Mouse (Mus musculus) ES-E14 (cell line): ENCODE results near the gene Aldh3b3. TPM values are rescaled to one million over a fixed set of nuclear protein-coding genes. Genes with fewer than 3 reads are reported as not detected.

Experiments used
- DNase-seq: peaks from one replicate; pipeline ENCODE4 v3.0.0-alpha.2; 2013; ENCODE audit warnings: low read depth, low spot score
- H3K27ac ChIP-seq: 2 replicates; pipeline ENCODE4 v1.5.1; 2012; ENCODE audit warnings: low read depth, mild to moderate bottlenecking, low read length, moderate library complexity, mixed read lengths; ENCODE audit not compliant: poor library complexity, insufficient read depth, severe bottlenecking
- H3K36me3 ChIP-seq: 2 replicates; pipeline ENCODE4 v1.6.1; 2012; ENCODE audit warnings: mild to moderate bottlenecking, low read length, moderate library complexity, mixed read lengths; ENCODE audit not compliant: control insufficient read depth, poor library complexity, insufficient read depth, severe bottlenecking
- H3K4me1 ChIP-seq, 2 experiments: fragments of 150-350 bp in 1 of 2; sonication (generic) in 1 of 2; 2 replicates each; pipeline ENCODE4 v1.6.1; 2012; ENCODE audit warnings: low read length in 2 of 2, mild to moderate bottlenecking in 1 of 2, mixed read lengths in 1 of 2; ENCODE audit not compliant: control insufficient read depth in 2 of 2, insufficient read depth in 2 of 2, poor library complexity in 1 of 2
- H3K4me3 ChIP-seq, 2 experiments: fragments of 150-350 bp in 1 of 2; sonication (generic) in 1 of 2; 2 replicates each; pipeline ENCODE4 v1.5.1; 2012; ENCODE audit warnings: low read length in 2 of 2, low read depth in 1 of 2, mild to moderate bottlenecking in 1 of 2, mixed read lengths in 1 of 2; ENCODE audit not compliant: insufficient read depth in 1 of 2, poor library complexity in 1 of 2, severe bottlenecking in 1 of 2
- H3K9ac ChIP-seq: 2 replicates; pipeline ENCODE4 v1.6.1; 2012; ENCODE audit warnings: low read depth, mild to moderate bottlenecking, low read length, mixed read lengths; ENCODE audit not compliant: poor library complexity, insufficient read depth, severe bottlenecking
- H3K9me3 ChIP-seq: fragments of 150-350 bp; sonication (generic); 2 replicates; pipeline ENCODE4 v1.6.1; 2012; ENCODE audit warnings: low read depth, mild to moderate bottlenecking, low read length; ENCODE audit not compliant: control insufficient read depth, insufficient read depth
- CHD2 ChIP-seq: IDR thresholded peaks from 2 replicates; pipeline ENCODE4 v1.6.1; 2014; ENCODE audit warnings: mild to moderate bottlenecking, low read depth, low read length, inconsistent platforms
- HCFC1 ChIP-seq: IDR thresholded peaks from 2 replicates; pipeline ENCODE4 v1.6.1; 2012; ENCODE audit warnings: low read length, inconsistent platforms, borderline replicate concordance; ENCODE audit not compliant: insufficient read depth
- MAFK ChIP-seq: IDR thresholded peaks from 2 replicates; pipeline ENCODE4 v1.6.1; 2014; ENCODE audit warnings: mild to moderate bottlenecking, low read depth, low read length, inconsistent platforms; ENCODE audit not compliant: insufficient read depth
- ZC3H11A ChIP-seq: IDR thresholded peaks from 2 replicates; pipeline ENCODE4 v1.6.1; 2012; ENCODE audit warnings: low read depth, mild to moderate bottlenecking, inconsistent platforms, low read length, borderline replicate concordance
- ZNF384 ChIP-seq: IDR thresholded peaks from 2 replicates; pipeline ENCODE4 v1.6.1; 2012; ENCODE audit warnings: low read depth, low read length, inconsistent platforms
- in situ Hi-C, 2 experiments: fragments of 600-800 bp; cut with MboI; formaldehyde crosslinking; loops; one replicate each; pipeline ENCODE4 v1.15.1; 2025; ENCODE audit warnings: low sequenced_read_pairs in 2 of 2, inconsistent platforms in 1 of 2; ENCODE audit not compliant: unreplicated experiment in 2 of 2
- total RNA-seq: library from RNA; depleted of rRNA; stranded (reverse); fragments of 300-350 nt; gene quantifications from 2 replicates; pipeline ENCODE4 v1.2.3, GENCODE M21; 2012

Gene Aldh3b3
- total RNA-seq, 1 experiment: not detected

- Histone ChIP-seq H3K4me1 (peaks cover 0 to 14% of the 10 kb centered on the region in 2 experiments; a peak in 2 of 4 replicates), H3K36me3 (peaks cover 40% of the 10 kb centered on the region), H3K9ac (no peak overlapping the region), H3K27ac (no peak overlapping the region), H3K4me3 (no peak overlapping the region), H3K9me3 (no peaks in the 10 kb centered on the region)
- TF ChIP-seq CHD2: no peak
- no peak for TF ChIP-seq ZC3H11A
- TF ChIP-seq ZNF384: no peak
- no peak for TF ChIP-seq MAFK
- no peak for TF ChIP-seq HCFC1
- in situ Hi-C loops: no loop called here
- no peak for DNase-seq
Observed at GRCm38 (mm10) chr19:4005971-4006370, 47.5 kb downstream of the Aldh3b3 start.

- no peak for DNase-seq
- in situ Hi-C loops: no loop called here
- H3K4me3 ChIP-seq: no peak overlapping the region
- H3K9ac ChIP-seq: no peak overlapping the region
- no peak overlapping the region for H3K27ac ChIP-seq
- no peak for TF ChIP-seq ZC3H11A
- H3K36me3 ChIP-seq: peaks cover 39% of the 10 kb centered on the region
- peaks cover 0 to 11% of the 10 kb centered on the region in 2 experiments; a peak in 1 of 4 replicates for H3K4me1 ChIP-seq
- no peaks in the 10 kb centered on the region for H3K9me3 ChIP-seq
Observed at GRCm38 (mm10) chr19:4011086-4011485, 52.6 kb downstream of the Aldh3b3 start.

GRCm38 (mm10) chr19:4012432-4013022 is 54.1 kb downstream of the Aldh3b3 start, which contains the start of gene Ndufv1:
Gene Ndufv1 (minus strand): TSS chr19:4012806.
- no peaks in the 10 kb centered on the region for H3K9me3 ChIP-seq
- peak; percentile 99 for DNase-seq
- in situ Hi-C loops: no loop called here
- peaks cover 0 to 13% of the 10 kb centered on the region in 2 experiments; a peak in 1 of 4 replicates for H3K4me1 ChIP-seq
- H3K9ac ChIP-seq: peak within 1 kb of the TSS; percentile 92
- TF ChIP-seq CHD2 (peak; percentile 20; the same call in 1 of the 2 replicates), ZNF384 (no peak), HCFC1 (peak; percentile 99), MAFK (no peak), ZC3H11A (peak; percentile 62)
- peak within 1 kb of the TSS; percentile 90 to 98 for H3K4me3 ChIP-seq
- peak within 1 kb of the TSS; percentile 20; the same call in 1 of the 2 replicates for H3K27ac ChIP-seq
- peaks cover 28% of the 10 kb centered on the region for H3K36me3 ChIP-seq

GRCm38 (mm10) chr19:4013066-4013465 is 54.6 kb downstream of the Aldh3b3 start:
- Histone ChIP-seq H3K27ac (no peak overlapping the region), H3K36me3 (peaks cover 23% of the 10 kb centered on the region), H3K4me3 (peak overlapping the region; percentile 58 to 69), H3K9me3 (no peaks in the 10 kb centered on the region), H3K9ac (peak overlapping the region; percentile 64), H3K4me1 (peaks cover 0 to 15% of the 10 kb centered on the region in 2 experiments; a peak in 1 of 4 replicates)
- in situ Hi-C loops: no loop called here
- DNase-seq: no peak
- no peak for TF ChIP-seq HCFC1
- no peak for TF ChIP-seq ZC3H11A
- TF ChIP-seq ZNF384: no peak
- no peak for TF ChIP-seq CHD2
- no peak for TF ChIP-seq MAFK

GRCm38 (mm10) chr19:4014802-4015201 is 56.4 kb downstream of the Aldh3b3 start:
- H3K4me3 ChIP-seq: no peak overlapping the region
- DNase-seq: no peak
- peaks cover 7% of the 10 kb centered on the region for H3K36me3 ChIP-seq
- H3K4me1 ChIP-seq: peaks cover 5 to 23% of the 10 kb centered on the region in 2 experiments; a peak in 2 of 4 replicates
- no peak overlapping the region; the same call in 1 of the 2 replicates for H3K27ac ChIP-seq
- H3K9me3 ChIP-seq: no peaks in the 10 kb centered on the region
- TF ChIP-seq ZNF384 (no peak), ZC3H11A (no peak), MAFK (no peak), CHD2 (no peak), HCFC1 (no peak)
- no peak overlapping the region for H3K9ac ChIP-seq
- in situ Hi-C loops: no loop called here
